Mouse (Mus musculus): ENCODE data around the gene Map3k3. TPM values are rescaled to one million over a fixed set of nuclear protein-coding genes. Genes with fewer than 3 reads are reported as not detected.
A peak's percentile ranks its signal among the peaks of the same experiment; 100 is the strongest.

The Map3k3 gene
- polyA plus RNA-seq, 1 experiment from 2014 or later = 20.8 TPM

- DNase-seq (ENCODE audit: low spot score) (peak; percentile 21), ATAC-seq (ENCODE audit: insufficient read depth, low FRiP score, low TSS enrichment) (no peak)
- H3K4me1 ChIP-seq (ENCODE audit: control insufficient read depth, insufficient read depth, low read length) = no peaks in the 10 kb centered on the region
- no peaks in the 10 kb centered on the region for H3K9me3 ChIP-seq (ENCODE audit: control insufficient read depth, low read length)
- no peaks in the 10 kb centered on the region; the same call in 1 of the 2 replicates for H3K36me3 ChIP-seq (ENCODE audit: control insufficient read depth, insufficient read depth, low read length)
- no peaks in the 10 kb centered on the region for H3K27me3 ChIP-seq (ENCODE audit: control insufficient read depth, insufficient read depth, low read length)
- H3K27ac ChIP-seq (ENCODE audit: low read depth, low read length) = no peak overlapping the region
- no peak overlapping the region for H3K9ac ChIP-seq (ENCODE audit: low read length)
- WGBS = 46% methylated on average over 8 of the region's 8 CpGs
- H3K4me2 ChIP-seq (ENCODE audit: low read depth) = no peak overlapping the region
- no peak overlapping the region for H3K4me3 ChIP-seq (ENCODE audit: low read depth, low read length)
Observed at GRCm38 (mm10) chr11:106134580-106135528, 50.4 kb downstream of the Map3k3 start.

DNA sequence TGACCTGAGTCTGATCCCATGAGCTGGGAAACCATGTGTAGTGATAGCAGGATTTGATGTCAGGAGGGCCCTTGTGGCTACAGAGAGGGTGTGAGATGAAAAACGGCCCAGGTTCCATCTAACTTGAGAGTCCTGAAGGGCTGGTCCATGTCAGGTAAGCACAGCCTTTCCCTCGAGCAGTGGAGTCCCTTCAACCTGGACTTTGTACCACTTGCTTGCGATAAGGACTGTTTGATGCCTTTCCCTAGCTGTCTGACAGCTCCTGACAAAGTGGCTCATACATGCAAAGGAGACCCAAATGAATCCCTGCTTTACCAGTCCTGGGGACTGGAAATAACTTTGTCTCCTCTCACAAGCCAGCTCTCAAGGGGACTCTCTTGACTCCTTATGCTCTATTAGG is 66.8 kb downstream of the Map3k3 start:
- no peak for ATAC-seq (ENCODE audit: insufficient read depth, low FRiP score, low TSS enrichment)

DNA sequence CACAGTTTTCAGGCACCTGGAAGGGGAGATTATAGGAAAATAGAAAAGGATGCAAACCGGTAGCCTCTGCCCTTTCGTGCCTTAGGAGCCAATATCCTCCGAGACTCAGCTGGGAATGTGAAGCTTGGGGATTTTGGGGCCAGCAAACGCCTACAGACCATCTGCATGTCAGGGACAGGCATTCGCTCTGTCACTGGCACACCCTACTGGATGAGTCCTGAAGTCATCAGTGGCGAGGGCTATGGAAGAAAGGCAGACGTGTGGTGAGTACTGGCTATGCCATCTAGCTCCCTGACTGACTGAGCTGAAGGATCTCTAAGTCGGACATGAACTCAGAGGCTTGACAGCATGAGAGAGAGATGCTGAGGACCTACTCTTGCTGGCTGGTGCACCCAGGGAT is 67.7 kb downstream of the Map3k3 start:
- peaks cover 25% of the 10 kb centered on the region for H3K36me3 ChIP-seq (ENCODE audit: control insufficient read depth, insufficient read depth, low read length)
- H3K9me3 ChIP-seq (ENCODE audit: control insufficient read depth, low read length) = no peaks in the 10 kb centered on the region
- WGBS = 81% methylated on average over 8 of the region's 8 CpGs

More for the DNA sequence above, 66.8 kb downstream of the Map3k3 start:
- peaks cover 20% of the 10 kb centered on the region for H3K36me3 ChIP-seq (ENCODE audit: control insufficient read depth, insufficient read depth, low read length)
- WGBS = 83% methylated on average over 3 of the region's 3 CpGs
- no peaks in the 10 kb centered on the region for H3K27me3 ChIP-seq (ENCODE audit: control insufficient read depth, insufficient read depth, low read length)
- H3K4me1 ChIP-seq (ENCODE audit: control insufficient read depth, insufficient read depth, low read length) = no peaks in the 10 kb centered on the region
- no peaks in the 10 kb centered on the region for H3K9me3 ChIP-seq (ENCODE audit: control insufficient read depth, low read length)
- H3K4me2 ChIP-seq (ENCODE audit: low read depth) = no peak overlapping the region
- no peak overlapping the region for H3K9ac ChIP-seq (ENCODE audit: low read length)
- no peak overlapping the region for H3K27ac ChIP-seq (ENCODE audit: low read depth, low read length)
- no peak for DNase-seq (ENCODE audit: low spot score)
- H3K4me3 ChIP-seq (ENCODE audit: low read depth, low read length) = no peak overlapping the region

GRCm38 (mm10) chr11:106154091-106154490 is 69.7 kb downstream of the Map3k3 start:
- Histone ChIP-seq H3K4me2 (ENCODE audit: low read depth) (no peak overlapping the region), H3K4me1 (ENCODE audit: control insufficient read depth, insufficient read depth, low read length) (peaks cover 7% of the 10 kb centered on the region), H3K9ac (ENCODE audit: low read length) (no peak overlapping the region), H3K36me3 (ENCODE audit: control insufficient read depth, insufficient read depth, low read length) (peaks cover 29% of the 10 kb centered on the region), H3K9me3 (ENCODE audit: control insufficient read depth, low read length) (no peaks in the 10 kb centered on the region), H3K27me3 (ENCODE audit: control insufficient read depth, insufficient read depth, low read length) (no peaks in the 10 kb centered on the region), H3K27ac (ENCODE audit: low read depth, low read length) (no peak overlapping the region), H3K4me3 (ENCODE audit: low read depth, low read length) (no peak overlapping the region)
- ATAC-seq (ENCODE audit: insufficient read depth, low FRiP score, low TSS enrichment) (no peak), DNase-seq (ENCODE audit: low spot score) (no peak)
- 72% methylated on average over 5 of the region's 5 CpGs for WGBS

More for the DNA sequence above, 67.7 kb downstream of the Map3k3 start:
- H3K27ac ChIP-seq (ENCODE audit: low read depth, low read length) = no peak overlapping the region
- H3K27me3 ChIP-seq (ENCODE audit: control insufficient read depth, insufficient read depth, low read length) = no peaks in the 10 kb centered on the region
- no peak overlapping the region for H3K4me2 ChIP-seq (ENCODE audit: low read depth)
- no peak for DNase-seq (ENCODE audit: low spot score)
- H3K9ac ChIP-seq (ENCODE audit: low read length) = no peak overlapping the region
- H3K4me1 ChIP-seq (ENCODE audit: control insufficient read depth, insufficient read depth, low read length) = no peaks in the 10 kb centered on the region
- no peak for ATAC-seq (ENCODE audit: insufficient read depth, low FRiP score, low TSS enrichment)
- no peak overlapping the region for H3K4me3 ChIP-seq (ENCODE audit: low read depth, low read length)

GRCm38 (mm10) chr11:106154770-106155169 is 70.4 kb downstream of the Map3k3 start:
- no peak overlapping the region for H3K9ac ChIP-seq (ENCODE audit: low read length)
- no peaks in the 10 kb centered on the region for H3K27me3 ChIP-seq (ENCODE audit: control insufficient read depth, insufficient read depth, low read length)
- ATAC-seq (ENCODE audit: insufficient read depth, low FRiP score, low TSS enrichment) (no peak), DNase-seq (ENCODE audit: low spot score) (no peak)
- peaks cover 26% of the 10 kb centered on the region for H3K36me3 ChIP-seq (ENCODE audit: control insufficient read depth, insufficient read depth, low read length)
- peaks cover 9% of the 10 kb centered on the region for H3K4me1 ChIP-seq (ENCODE audit: control insufficient read depth, insufficient read depth, low read length)
- H3K4me2 ChIP-seq (ENCODE audit: low read depth) = no peak overlapping the region
- H3K4me3 ChIP-seq (ENCODE audit: low read depth, low read length) = no peak overlapping the region
- H3K27ac ChIP-seq (ENCODE audit: low read depth, low read length) = no peak overlapping the region
- H3K9me3 ChIP-seq (ENCODE audit: control insufficient read depth, low read length) = no peaks in the 10 kb centered on the region
- WGBS = 85% methylated on average over 2 of the region's 2 CpGs

- Histone ChIP-seq H3K4me3 (ENCODE audit: low read depth, low read length) (no peak overlapping the region), H3K4me1 (ENCODE audit: control insufficient read depth, insufficient read depth, low read length) (peaks cover 12% of the 10 kb centered on the region), H3K36me3 (ENCODE audit: control insufficient read depth, insufficient read depth, low read length) (peaks cover 20% of the 10 kb centered on the region), H3K4me2 (ENCODE audit: low read depth) (no peak overlapping the region), H3K27me3 (ENCODE audit: control insufficient read depth, insufficient read depth, low read length) (no peaks in the 10 kb centered on the region), H3K9ac (ENCODE audit: low read length) (no peak overlapping the region), H3K9me3 (ENCODE audit: control insufficient read depth, low read length) (no peaks in the 10 kb centered on the region), H3K27ac (ENCODE audit: low read depth, low read length) (no peak overlapping the region)
- 50% methylated on average over 3 of the region's 3 CpGs for WGBS
- DNase-seq (ENCODE audit: low spot score) = no peak
- no peak for ATAC-seq (ENCODE audit: insufficient read depth, low FRiP score, low TSS enrichment)
Observed at GRCm38 (mm10) chr11:106155761-106156160, 71.3 kb downstream of the Map3k3 start.

- no peak overlapping the region for H3K27ac ChIP-seq (ENCODE audit: low read depth, low read length)
- no peak overlapping the region for H3K4me2 ChIP-seq (ENCODE audit: low read depth)
- ATAC-seq (ENCODE audit: insufficient read depth, low FRiP score, low TSS enrichment) (no peak), DNase-seq (ENCODE audit: low spot score) (no peak)
- H3K9ac ChIP-seq (ENCODE audit: low read length) = no peak overlapping the region
- WGBS = 81% methylated on average over 1 of the region's 1 CpGs
- no peaks in the 10 kb centered on the region for H3K9me3 ChIP-seq (ENCODE audit: control insufficient read depth, low read length)
- no peak overlapping the region for H3K4me3 ChIP-seq (ENCODE audit: low read depth, low read length)
- no peaks in the 10 kb centered on the region for H3K27me3 ChIP-seq (ENCODE audit: control insufficient read depth, insufficient read depth, low read length)
- H3K36me3 ChIP-seq (ENCODE audit: control insufficient read depth, insufficient read depth, low read length) = peaks cover 18% of the 10 kb centered on the region
- H3K4me1 ChIP-seq (ENCODE audit: control insufficient read depth, insufficient read depth, low read length) = peaks cover 17% of the 10 kb centered on the region
Observed at GRCm38 (mm10) chr11:106156257-106156656, 71.8 kb downstream of the Map3k3 start.

DNA sequence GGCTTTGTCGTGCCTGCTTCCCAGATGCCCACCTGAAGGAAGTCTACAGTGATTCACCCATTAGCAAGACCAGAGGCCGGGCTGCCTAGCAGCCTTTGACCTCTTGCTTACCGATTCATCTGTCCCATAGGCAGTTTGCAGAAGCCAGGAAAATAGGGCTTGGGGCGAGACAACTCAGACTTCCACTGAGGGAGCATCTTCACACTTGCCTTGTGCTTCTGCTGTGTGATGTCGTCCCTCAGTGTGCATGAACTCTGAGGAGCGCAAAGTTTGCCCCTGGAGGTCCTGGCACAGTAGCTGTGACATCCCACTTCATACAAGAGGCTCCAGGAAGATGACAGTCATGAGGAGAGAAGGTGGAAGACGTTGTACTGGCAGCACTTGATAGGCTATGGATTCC is 72.7 kb downstream of the Map3k3 start:
- Histone ChIP-seq H3K9me3 (ENCODE audit: control insufficient read depth, low read length) (no peaks in the 10 kb centered on the region), H3K4me3 (ENCODE audit: low read depth, low read length) (no peak overlapping the region), H3K36me3 (ENCODE audit: control insufficient read depth, insufficient read depth, low read length) (peaks cover 15% of the 10 kb centered on the region), H3K4me2 (ENCODE audit: low read depth) (no peak overlapping the region), H3K27ac (ENCODE audit: low read depth, low read length) (no peak overlapping the region), H3K27me3 (ENCODE audit: control insufficient read depth, insufficient read depth, low read length) (no peaks in the 10 kb centered on the region), H3K4me1 (ENCODE audit: control insufficient read depth, insufficient read depth, low read length) (peaks cover 17% of the 10 kb centered on the region), H3K9ac (ENCODE audit: low read length) (no peak overlapping the region)
- 90% methylated on average over 7 of the region's 7 CpGs for WGBS
- ATAC-seq (ENCODE audit: insufficient read depth, low FRiP score, low TSS enrichment) (no peak), DNase-seq (ENCODE audit: low spot score) (no peak)

Measured in neural tube, embryonic 11.5 days (tissue).